Mouse (Mus musculus) hematopoietic stem cell, adult 5-6 weeks (primary cell): ENCODE measurements around the gene Gm21190. TPM values are rescaled to one million over a fixed set of nuclear protein-coding genes. Genes with fewer than 3 reads are reported as not detected.
"Not testable (repeated sequence)": the region's sequence is repeated elsewhere in the genome, so short reads cannot be mapped to it uniquely, and the experiment has no call there.

Experiments used
- ATAC-seq, 2 experiments: fragments of 125-278 bp in 1 of 2; replicated peaks in 1 of 2; 2 replicates each; pipeline ENCODE4 v1.8.0; 2016 to 2017; ENCODE audit warnings: inconsistent platforms in 2 of 2, mild to moderate bottlenecking in 2 of 2, moderate number of reproducible peaks in 2 of 2, low read depth in 1 of 2, moderate TSS enrichment in 1 of 2; ENCODE audit not compliant: low FRiP score in 2 of 2, poor library complexity in 2 of 2, severe bottlenecking in 2 of 2, insufficient read depth in 1 of 2, low TSS enrichment in 1 of 2
- total RNA-seq: library from RNA; stranded (forward); fragments of 172-1452, 232-1000 nt; gene quantifications from 2 replicates; pipeline ENCODE4 v1.2.3, GENCODE M21; 2017

Gene Gm21190
- total RNA-seq, 1 experiment from 2014 or later, result not detected

- peak; percentile 45 to 62; a peak in 1 of 4 replicates for ATAC-seq
Observed at GRCm38 (mm10) chr5:15506575-15507308, 22.3 kb downstream of the Gm21190 start.

GRCm38 (mm10) chr5:15498774-15499400, 30.1 kb downstream of the Gm21190 start:
- not testable (repeated sequence) for ATAC-seq

DNA sequence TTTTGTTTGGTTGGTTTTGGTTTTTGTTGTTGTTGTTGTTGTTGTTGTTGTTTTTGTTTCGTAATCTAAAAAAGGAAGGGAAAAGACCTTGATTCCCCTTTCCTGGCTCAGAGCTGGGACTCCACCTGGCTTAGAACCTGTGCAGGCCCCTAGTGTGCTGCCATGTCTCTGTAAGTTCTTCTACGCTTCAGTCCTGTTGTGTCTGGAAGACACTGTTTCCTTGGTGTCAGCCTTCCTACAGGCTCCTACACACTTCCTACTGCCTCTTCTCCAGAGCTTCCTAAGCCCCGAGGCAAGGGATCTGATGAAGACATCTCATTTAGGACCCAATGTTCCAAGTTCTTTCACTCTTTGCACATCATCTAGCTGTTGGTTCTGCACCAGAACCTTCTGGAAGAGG, 30.7 kb downstream of the Gm21190 start:
- ATAC-seq, result not testable (repeated sequence)

DNA sequence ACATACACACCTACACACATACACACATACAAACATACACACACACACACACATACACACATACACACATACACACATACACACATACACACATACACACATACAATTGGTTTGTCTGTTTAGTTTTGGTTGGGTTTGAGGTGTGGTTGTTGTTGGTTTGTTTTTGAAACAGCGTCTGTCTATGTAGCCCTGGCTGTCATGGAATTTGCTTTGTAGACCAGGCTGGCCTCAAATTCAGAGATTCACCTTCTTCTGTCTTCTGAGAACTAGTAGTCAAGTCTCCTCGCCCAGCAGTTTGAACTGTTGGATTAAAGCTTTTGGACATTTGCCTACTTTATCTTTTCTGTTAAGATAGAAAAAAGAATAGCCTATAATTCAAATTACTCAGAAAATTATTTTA, 38.1 kb downstream of the Gm21190 start:
- ATAC-seq, result not testable (repeated sequence)

DNA sequence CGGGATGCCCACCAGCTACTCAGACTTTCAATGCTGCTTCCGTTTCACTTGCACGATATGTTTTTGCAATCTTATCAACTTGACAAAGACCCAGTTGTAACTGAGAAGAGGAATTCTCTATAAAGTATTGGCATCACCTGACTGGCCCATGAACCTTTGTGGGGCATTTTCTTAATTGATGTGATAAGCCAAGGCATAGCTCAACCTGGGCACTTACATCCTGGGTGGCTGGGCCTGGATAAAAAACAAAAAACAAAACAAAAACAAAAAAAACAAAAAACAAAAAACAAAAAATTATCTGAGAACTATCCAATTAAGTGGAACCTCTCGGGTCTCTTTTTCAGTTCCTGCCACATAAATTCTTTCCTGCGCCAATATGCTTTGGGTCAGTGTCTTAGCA, 40.3 kb downstream of the Gm21190 start:
- no peak for ATAC-seq

- not testable (repeated sequence) for ATAC-seq
Observed at GRCm38 (mm10) chr5:15484616-15485015, 44.4 kb downstream of the Gm21190 start.

DNA sequence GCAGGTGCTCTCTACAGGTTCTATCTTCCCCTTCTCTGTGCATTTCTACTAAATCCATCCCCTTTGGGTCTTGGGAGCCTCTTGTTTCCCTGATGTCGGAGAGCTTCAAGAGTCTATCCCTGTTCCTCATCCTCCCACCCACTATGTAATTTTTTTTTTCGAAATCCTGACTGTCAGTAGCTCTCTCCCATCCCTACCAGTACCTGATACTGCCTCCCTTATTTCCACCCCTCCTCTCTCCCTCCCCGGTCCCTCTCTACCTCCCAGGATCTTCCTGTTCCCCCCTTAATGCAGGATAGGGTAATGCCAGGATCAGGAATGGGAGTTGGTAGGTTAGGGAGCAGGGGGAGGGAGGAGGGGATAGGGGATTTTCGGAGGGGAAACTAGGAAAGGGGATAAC, 45.4 kb downstream of the Gm21190 start:
- ATAC-seq, result not testable (repeated sequence)

DNA sequence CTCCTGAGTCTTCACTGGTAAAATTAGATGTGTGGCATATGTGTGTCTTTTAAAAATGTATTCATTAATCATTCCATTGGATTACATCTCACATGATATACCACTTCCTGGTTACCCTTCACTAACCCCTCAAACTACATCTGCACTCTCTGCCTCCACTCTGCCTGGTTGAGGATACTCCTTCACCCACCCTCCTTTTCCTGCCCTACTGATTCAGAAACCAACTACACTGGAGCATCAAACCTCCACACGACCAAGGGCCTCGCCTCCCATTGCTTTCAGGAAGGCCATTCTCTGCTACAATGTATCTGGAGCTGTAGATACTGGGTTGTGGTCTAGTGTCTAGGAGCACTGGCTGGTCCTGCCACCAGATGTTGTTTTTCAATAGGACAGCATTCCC, 46.2 kb downstream of the Gm21190 start:
- ATAC-seq, result not testable (repeated sequence)

- not testable (repeated sequence) for ATAC-seq
Observed at GRCm38 (mm10) chr5:15476423-15476822, 52.6 kb downstream of the Gm21190 start, which contains the start of gene Gm21149. Gm21149 (minus strand) TSS chr5:15476523.

Other genes starting within 250 kb of the Gm21190 start
- not detected in 2 replicates for gene Gm21149, start 52.7 kb downstream of the Gm21190 start, total RNA-seq
- gene Gm21083, start 48.1 kb upstream of the Gm21190 start, total RNA-seq, result not detected in 2 replicates
- not detected in 2 replicates for gene Speer4d, start 89.8 kb upstream of the Gm21190 start, total RNA-seq
- gene 4930572O03Rik, start 127.8 kb upstream of the Gm21190 start, total RNA-seq, result not detected in 2 replicates
- gene Speer4c, start 185.0 kb upstream of the Gm21190 start, total RNA-seq, result not detected in 2 replicates